Mouse (Mus musculus) hindbrain, embryonic 13.5 days (tissue): ENCODE data around the gene Rabif. TPM values are rescaled to one million over a fixed set of nuclear protein-coding genes. Genes with fewer than 3 reads are reported as not detected.

ENCODE experiments used
- ATAC-seq: fragments of 200-750 bp; cut with Nextera tagmentation; 2 replicates; pipeline ENCODE4 v1.8.0; 2017; ENCODE audit warnings: moderate TSS enrichment; ENCODE audit not compliant: low FRiP score
- H3K27ac ChIP-seq: fragments of 300-500 bp; sonication (generic); 2 replicates; pipeline ENCODE4 v1.5.1; 2015; ENCODE audit warnings: inconsistent platforms, mild to moderate bottlenecking, moderate library complexity
- H3K27me3 ChIP-seq: fragments of 300-500 bp; sonication (generic); 2 replicates; pipeline ENCODE4 v1.6.1; 2015; ENCODE audit warnings: mild to moderate bottlenecking, inconsistent platforms
- H3K36me3 ChIP-seq: fragments of 300-500 bp; sonication (generic); 2 replicates; pipeline ENCODE4 v1.6.1; 2015; ENCODE audit warnings: mild to moderate bottlenecking, inconsistent platforms
- H3K4me1 ChIP-seq: fragments of 300-500 bp; sonication (generic); replicated peaks from 2 replicates; pipeline ENCODE4 v1.6.1; 2015; ENCODE audit warnings: inconsistent platforms
- H3K4me2 ChIP-seq: fragments of 300-500 bp; sonication (generic); 2 replicates; pipeline ENCODE4 v1.6.1; 2015; ENCODE audit warnings: inconsistent platforms, mild to moderate bottlenecking, moderate library complexity
- H3K4me3 ChIP-seq: fragments of 300-500 bp; sonication (generic); 2 replicates; pipeline ENCODE4 v1.5.1; 2015; ENCODE audit warnings: mild to moderate bottlenecking, inconsistent platforms
- H3K9ac ChIP-seq: fragments of 300-500 bp; sonication (generic); 2 replicates; pipeline ENCODE4 v1.6.1; 2015; ENCODE audit warnings: mild to moderate bottlenecking, inconsistent platforms
- H3K9me3 ChIP-seq: fragments of 300-500 bp; sonication (generic); 2 replicates; pipeline ENCODE4 v1.6.1; 2016; ENCODE audit warnings: inconsistent platforms
- WGBS: fragments of 180-500 bp; shearing (Covaris S2); methylation state at CpG from one replicate; pipeline ENCODE4 v1.1.7; 2015; 5-methylcytosine and 5-hydroxymethylcytosine counted together
- polyA plus RNA-seq: library from polyadenylated mRNA; unstranded; fragments of >200 nt; fragmentation: Nextera tagmentation; extraction: Ambion mirVana; gene quantifications from 2 replicates; pipeline ENCODE4 v1.2.1, GENCODE M21; 2015

Gene Rabif
- polyA plus RNA-seq, 1 experiment from 2014 or later, result 62.9 TPM

DNA sequence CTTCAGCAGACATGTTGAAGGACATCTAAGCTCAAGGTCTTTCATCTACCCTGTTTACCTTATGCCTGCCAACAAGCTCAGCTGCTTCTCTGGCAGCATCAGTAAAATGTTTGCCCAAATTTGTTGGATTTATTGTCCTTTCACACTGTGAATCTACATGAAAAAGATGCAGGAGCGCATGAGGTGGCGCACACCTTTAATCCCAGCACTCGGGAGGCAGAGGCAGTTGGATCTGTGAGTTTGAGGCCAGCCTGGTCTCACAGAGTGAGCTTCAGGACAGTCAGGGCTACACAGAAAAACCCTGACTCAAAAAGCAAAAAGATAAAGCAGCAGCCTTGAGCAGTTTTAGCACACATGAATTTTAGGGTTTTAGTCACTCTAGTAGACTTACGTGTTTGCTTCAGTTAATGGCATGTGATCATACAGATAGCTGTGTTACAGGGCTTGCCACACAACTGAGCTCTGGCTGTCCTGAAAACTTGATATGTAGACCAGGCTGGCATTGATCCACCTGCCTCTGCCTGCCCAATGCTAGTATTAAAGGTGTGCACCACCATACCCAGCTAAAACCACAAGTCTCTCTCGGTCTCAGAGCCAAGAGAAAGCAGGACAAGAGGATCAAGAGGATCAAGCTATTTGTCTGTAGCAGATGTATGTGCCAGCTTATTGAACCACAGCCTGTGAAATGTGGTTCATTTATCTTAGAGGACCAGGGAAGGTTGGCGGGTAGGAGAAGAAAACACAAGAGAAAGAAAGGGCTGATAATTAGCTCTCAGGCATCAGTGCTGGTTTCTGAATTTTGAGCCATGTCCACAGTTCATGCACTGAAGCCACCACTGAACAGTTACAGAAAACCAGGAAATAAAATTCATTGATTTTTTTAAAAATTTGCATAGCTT lies 3.3 kb upstream of the Rabif start:
- no peak overlapping the region for H3K27ac ChIP-seq
- WGBS, result 92% methylated on average over 6 of the region's 6 CpGs
- H3K4me3 ChIP-seq, result no peak overlapping the region
- H3K9me3 ChIP-seq, result no peaks in the 10 kb centered on the region
- H3K4me1 ChIP-seq, result peaks cover 16% of the 10 kb centered on the region
- peaks cover 41% of the 10 kb centered on the region for H3K36me3 ChIP-seq
- ATAC-seq, result no peak
- no peak overlapping the region for H3K4me2 ChIP-seq
- H3K9ac ChIP-seq, result no peak overlapping the region
- H3K27me3 ChIP-seq, result no peaks in the 10 kb centered on the region

DNA sequence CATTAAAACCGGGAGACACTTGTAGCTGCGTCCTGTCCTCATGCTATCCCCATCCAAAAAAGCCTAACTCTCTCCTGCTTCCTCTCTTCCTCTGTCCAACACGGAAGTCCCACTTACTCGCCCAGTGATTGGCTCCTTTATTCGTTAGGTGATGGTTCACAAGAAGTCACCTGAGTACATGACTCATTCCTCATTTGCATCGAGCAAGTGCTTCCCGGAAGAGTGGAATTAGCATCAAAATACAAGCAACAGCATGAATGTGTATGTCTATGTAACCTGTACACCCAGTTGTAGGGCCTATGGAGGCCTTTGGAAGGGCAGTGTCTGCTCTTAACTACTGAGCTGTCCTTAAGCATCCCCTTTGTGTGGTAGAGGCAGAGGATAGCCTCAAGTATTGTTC lies 2.2 kb upstream of the Rabif start:
- Histone ChIP-seq H3K9ac (no peak overlapping the region), H3K9me3 (no peaks in the 10 kb centered on the region), H3K27me3 (no peaks in the 10 kb centered on the region), H3K4me2 (no peak overlapping the region), H3K4me1 (peaks cover 19% of the 10 kb centered on the region), H3K36me3 (peaks cover 40% of the 10 kb centered on the region), H3K27ac (no peak overlapping the region), H3K4me3 (no peak overlapping the region)
- 79% methylated on average over 7 of the region's 7 CpGs for WGBS
- ATAC-seq, result no peak

DNA sequence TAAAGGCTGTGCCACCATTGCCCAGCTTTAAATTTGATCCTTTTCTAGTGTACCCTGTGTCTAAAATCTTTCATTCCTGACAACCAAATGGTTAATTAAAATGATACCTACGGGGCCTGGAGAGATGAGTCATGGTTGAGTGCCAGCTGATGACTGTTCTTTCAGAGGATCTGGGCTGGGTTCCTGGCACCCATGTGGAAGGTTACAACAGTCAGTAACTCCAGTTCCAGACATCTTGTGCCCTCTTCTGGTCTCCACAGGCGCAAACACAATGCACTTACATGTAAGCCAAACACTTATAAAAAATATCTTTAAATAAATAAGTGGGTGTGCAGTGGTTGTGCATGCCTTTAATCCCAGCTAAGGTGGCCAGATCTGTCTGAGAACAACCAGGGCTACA lies 952 bp upstream of the Rabif start:
- Histone ChIP-seq H3K27me3 (no peaks in the 10 kb centered on the region), H3K9me3 (no peaks in the 10 kb centered on the region), H3K36me3 (peaks cover 30% of the 10 kb centered on the region), H3K4me2 (peak overlapping the region; percentile 63; the same call in 1 of the 2 replicates), H3K9ac (0 out of 2 replicates have a peak overlapping the region, but pooled peaks have one; percentile 66), H3K27ac (no peak overlapping the region), H3K4me1 (peaks cover 19% of the 10 kb centered on the region), H3K4me3 (peak overlapping the region; percentile 62)
- 85% methylated on average over 2 of the region's 2 CpGs for WGBS
- ATAC-seq, result no peak

DNA sequence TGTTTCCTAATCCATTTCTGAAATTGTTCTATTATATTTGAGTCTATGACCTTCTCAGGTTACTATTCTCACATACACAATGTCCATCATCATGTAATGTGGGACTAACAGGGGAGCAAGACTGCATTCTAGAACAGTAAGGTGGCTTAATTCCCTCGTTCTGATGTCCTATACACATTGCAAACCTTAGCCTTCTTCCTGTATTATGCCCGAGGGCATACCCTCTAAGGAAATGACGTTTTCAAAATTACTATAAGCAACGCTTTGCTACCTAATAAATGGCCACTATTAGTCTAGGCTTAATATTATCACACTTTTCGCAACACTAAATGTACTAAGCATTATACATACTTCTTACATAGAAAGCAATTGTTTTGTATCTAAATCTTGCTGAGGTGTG lies 492 bp upstream of the Rabif start:
- Histone ChIP-seq H3K27ac (peak overlapping the region; percentile 84), H3K36me3 (peaks cover 28% of the 10 kb centered on the region), H3K27me3 (no peaks in the 10 kb centered on the region), H3K9me3 (no peaks in the 10 kb centered on the region), H3K9ac (peak overlapping the region; percentile 66), H3K4me3 (peak overlapping the region; percentile 62), H3K4me2 (peak overlapping the region; percentile 63), H3K4me1 (peaks cover 19% of the 10 kb centered on the region)
- 26% methylated on average over 5 of the region's 5 CpGs for WGBS
- peak; percentile 7; the same call in 1 of the 2 replicates for ATAC-seq

DNA sequence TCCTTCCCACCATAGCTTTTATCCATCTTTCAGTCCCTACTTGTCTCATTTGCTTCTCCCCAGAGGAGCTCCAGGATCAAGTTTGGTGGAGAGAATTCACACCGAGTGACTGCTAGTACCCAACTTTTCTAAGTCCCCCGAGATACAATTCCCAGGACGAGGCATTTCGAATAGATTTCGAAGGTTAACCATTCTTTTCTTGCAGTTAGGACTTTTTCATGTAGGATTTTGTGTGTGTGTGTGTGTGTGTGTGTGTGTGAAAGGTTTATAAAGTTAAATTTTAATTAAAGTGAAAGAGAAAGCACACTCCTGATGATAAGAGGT lies 730 bp downstream of the Rabif start:
- peak overlapping the region; percentile 86 for H3K27ac ChIP-seq
- H3K4me2 ChIP-seq, result peak overlapping the region; percentile 63
- H3K27me3 ChIP-seq, result no peaks in the 10 kb centered on the region
- H3K9ac ChIP-seq, result peak overlapping the region; percentile 67
- 18% methylated on average over 5 of the region's 5 CpGs for WGBS
- H3K4me1 ChIP-seq, result peaks cover 19% of the 10 kb centered on the region
- ATAC-seq, result no peak
- H3K4me3 ChIP-seq, result peak overlapping the region; percentile 62
- no peaks in the 10 kb centered on the region for H3K9me3 ChIP-seq
- H3K36me3 ChIP-seq, result peaks cover 15% of the 10 kb centered on the region

DNA sequence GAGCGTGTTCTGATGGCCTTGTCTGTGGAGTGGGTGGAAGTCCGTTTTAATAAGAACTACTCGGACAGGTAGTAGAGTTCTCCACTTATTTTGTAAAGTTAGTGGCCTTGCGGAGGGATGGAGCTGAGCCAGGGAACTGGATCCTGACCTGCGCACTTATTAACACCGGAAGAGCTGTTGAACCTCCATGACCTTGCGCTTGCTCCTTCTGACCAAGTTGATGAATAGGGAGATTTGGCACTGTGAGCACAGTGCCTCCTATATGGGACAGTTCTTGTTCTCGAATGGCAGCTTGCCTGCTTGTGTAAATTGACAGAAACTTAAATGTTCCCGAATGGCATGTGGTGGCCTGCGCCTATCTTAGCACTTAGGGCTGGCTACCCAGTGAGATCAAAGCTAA lies 1.5 kb downstream of the Rabif start:
- Histone ChIP-seq H3K4me2 (peak overlapping the region; percentile 63), H3K27ac (no peak overlapping the region), H3K27me3 (no peaks in the 10 kb centered on the region), H3K4me3 (no peak overlapping the region), H3K9ac (0 out of 2 replicates have a peak overlapping the region, but pooled peaks have one; percentile 67), H3K36me3 (peaks cover 7% of the 10 kb centered on the region), H3K9me3 (no peaks in the 10 kb centered on the region), H3K4me1 (peaks cover 19% of the 10 kb centered on the region)
- 92% methylated on average over 10 of the region's 10 CpGs for WGBS
- no peak for ATAC-seq

DNA sequence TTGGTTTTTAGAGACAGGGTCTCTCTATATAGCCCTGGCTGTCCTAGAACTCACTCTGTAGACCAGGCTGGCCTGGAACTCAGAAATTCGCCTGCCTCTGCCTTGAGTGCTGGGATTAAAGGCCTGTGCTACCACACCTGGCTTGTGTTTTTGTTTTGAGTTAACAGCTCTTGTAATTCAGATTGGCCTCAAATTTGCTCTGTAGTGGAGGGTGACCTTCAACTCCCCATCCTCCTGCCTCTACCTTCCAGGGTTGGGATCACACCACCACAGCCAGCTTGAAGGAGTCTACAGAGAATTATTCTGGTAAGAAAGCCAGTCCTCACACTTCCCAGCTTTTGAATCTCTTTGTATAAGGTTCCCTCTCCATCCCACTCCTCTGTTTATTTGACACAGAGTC lies 6.5 kb downstream of the Rabif start:
- 94% methylated on average over 1 of the region's 1 CpGs for WGBS
- Histone ChIP-seq H3K27me3 (no peaks in the 10 kb centered on the region), H3K4me2 (no peak overlapping the region), H3K4me3 (no peak overlapping the region), H3K36me3 (peaks cover 38% of the 10 kb centered on the region), H3K9me3 (no peaks in the 10 kb centered on the region), H3K27ac (no peak overlapping the region), H3K9ac (no peak overlapping the region), H3K4me1 (peaks cover 5% of the 10 kb centered on the region)
- no peak for ATAC-seq

DNA sequence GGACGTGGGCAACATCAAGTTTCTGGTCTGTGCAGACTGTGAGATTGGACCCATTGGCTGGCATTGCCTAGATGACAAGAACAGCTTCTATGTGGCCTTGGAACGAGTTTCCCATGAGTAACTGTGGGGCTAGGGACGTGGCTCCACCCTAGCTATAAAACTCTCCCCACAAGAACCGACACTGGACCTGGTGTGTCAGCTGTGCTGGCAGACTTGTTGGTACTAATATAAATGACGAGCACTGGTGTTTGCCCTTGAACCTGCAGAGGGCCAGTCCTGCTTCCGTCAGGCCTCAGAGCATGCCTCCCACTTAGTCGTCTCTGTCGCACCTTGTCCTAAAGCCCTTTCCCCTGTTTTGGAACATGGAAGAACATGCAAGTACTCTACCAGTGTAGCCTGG lies 11.8 kb downstream of the Rabif start:
- Histone ChIP-seq H3K27me3 (no peaks in the 10 kb centered on the region), H3K9ac (no peak overlapping the region), H3K9me3 (no peaks in the 10 kb centered on the region), H3K4me2 (no peak overlapping the region), H3K36me3 (peaks cover 64% of the 10 kb centered on the region), H3K27ac (no peak overlapping the region), H3K4me3 (no peak overlapping the region), H3K4me1 (no peaks in the 10 kb centered on the region)
- no peak for ATAC-seq
- WGBS, result 95% methylated on average over 8 of the region's 8 CpGs

DNA sequence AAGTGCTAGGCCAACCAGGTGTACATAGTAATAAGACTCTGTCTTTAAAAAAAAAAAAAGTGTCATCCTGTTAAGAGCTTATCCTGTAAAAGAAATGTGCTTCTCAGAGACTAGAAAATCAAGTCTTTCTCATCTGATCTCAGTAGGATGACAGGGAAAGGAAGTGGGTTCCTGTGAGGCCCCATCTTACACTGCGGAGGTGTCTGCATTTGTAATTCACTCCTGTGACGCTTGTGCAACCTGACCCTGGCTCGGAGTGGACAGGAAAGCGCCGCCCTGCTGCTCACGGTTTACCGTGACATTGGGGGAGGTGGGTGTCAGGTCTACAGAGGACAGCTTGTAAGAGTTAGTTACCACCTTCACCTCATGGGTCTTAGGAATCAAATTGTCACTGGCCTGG lies 15.6 kb downstream of the Rabif start:
- H3K4me1 ChIP-seq, result peaks cover 23% of the 10 kb centered on the region
- no peak overlapping the region for H3K9ac ChIP-seq
- H3K36me3 ChIP-seq, result peaks cover 42% of the 10 kb centered on the region
- H3K27ac ChIP-seq, result no peak overlapping the region
- H3K9me3 ChIP-seq, result no peaks in the 10 kb centered on the region
- no peak for ATAC-seq
- H3K4me2 ChIP-seq, result no peak overlapping the region
- 63% methylated on average over 7 of the region's 7 CpGs for WGBS
- H3K4me3 ChIP-seq, result no peak overlapping the region
- peaks cover 29% of the 10 kb centered on the region for H3K27me3 ChIP-seq

DNA sequence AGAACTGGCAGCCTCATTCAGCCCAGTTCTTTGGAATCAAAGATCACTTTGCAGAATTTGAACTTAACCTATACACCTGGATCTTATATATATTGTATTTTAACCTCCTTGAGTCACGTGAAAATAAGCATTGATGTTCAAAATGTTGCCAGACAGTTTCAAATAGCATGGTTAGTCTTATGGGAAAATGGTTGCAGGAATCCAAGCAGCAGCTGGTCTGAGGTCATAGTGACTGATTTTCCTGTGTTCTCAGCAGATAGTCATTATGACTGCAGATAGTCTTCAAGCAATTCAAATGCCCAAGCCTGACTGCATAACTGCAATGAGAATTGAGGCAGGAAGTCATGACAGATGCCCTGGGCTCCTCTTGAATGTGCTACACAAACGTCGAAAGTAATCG lies 17.7 kb downstream of the Rabif start:
- ATAC-seq, result peak; percentile 41; the same call in 1 of the 2 replicates

DNA sequence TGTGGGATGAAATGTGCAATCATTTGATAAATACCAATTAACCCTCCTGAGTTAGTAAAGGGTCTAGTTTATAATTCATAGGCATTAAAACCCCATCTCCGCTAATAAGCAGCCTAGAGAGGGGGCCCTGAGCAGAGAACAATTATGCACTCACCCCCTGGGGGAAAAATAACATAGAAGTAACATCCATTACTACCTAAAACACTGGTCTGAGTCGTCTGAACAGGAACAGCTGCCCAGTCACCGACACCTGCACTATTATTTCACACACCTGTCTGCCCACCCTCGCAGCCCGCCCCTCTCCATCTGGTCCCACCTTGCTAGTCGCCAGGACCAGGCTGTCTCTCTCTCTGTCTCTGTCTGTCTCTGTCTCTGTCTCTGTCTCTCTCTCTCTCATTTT lies 18.1 kb downstream of the Rabif start:
- no peak overlapping the region for H3K27ac ChIP-seq
- peaks cover 17% of the 10 kb centered on the region for H3K36me3 ChIP-seq
- H3K27me3 ChIP-seq, result peaks cover 33% of the 10 kb centered on the region
- no peak overlapping the region for H3K4me3 ChIP-seq
- no peaks in the 10 kb centered on the region for H3K9me3 ChIP-seq
- 42% methylated on average over 6 of the region's 6 CpGs for WGBS
- peak; percentile 41; the same call in 1 of the 2 replicates for ATAC-seq
- no peak overlapping the region for H3K4me2 ChIP-seq
- peaks cover 32% of the 10 kb centered on the region for H3K4me1 ChIP-seq
- no peak overlapping the region for H3K9ac ChIP-seq

More for the DNA sequence above, 17.7 kb downstream of the Rabif start:
- H3K4me3 ChIP-seq, result no peak overlapping the region
- H3K9me3 ChIP-seq, result no peaks in the 10 kb centered on the region
- no peak overlapping the region for H3K9ac ChIP-seq
- peaks cover 21% of the 10 kb centered on the region for H3K36me3 ChIP-seq
- no peak overlapping the region for H3K4me2 ChIP-seq
- H3K27ac ChIP-seq, result no peak overlapping the region
- H3K27me3 ChIP-seq, result peaks cover 33% of the 10 kb centered on the region
- peaks cover 32% of the 10 kb centered on the region for H3K4me1 ChIP-seq
- 40% methylated on average over 4 of the region's 4 CpGs for WGBS

DNA sequence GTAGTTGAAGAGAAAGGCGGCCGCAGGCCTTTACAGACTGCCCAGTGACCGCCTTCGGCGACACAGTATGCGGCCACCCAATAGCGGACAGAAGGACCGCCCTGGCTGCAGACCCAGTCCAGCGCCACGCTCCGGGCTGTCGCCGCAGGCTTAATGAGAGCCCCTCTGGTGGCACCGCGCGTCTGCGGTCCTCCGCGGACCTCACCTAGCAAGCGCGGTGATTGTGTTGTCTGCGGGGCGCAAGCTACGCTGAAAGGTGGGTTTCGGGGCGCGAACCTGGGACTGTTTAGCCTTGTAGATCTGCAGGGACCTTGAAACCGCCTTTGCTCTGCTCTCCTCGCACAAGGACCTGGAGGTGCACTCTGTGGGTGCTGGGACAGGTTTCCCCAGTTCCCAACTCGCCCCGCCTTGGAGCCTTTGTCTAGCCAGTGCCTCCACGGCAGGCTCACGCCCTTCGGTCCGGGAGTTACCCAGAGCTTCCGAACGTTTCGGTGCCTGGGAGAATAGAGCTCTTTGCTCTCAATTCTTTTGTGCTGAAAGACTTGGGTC lies 18.9 kb downstream of the Rabif start:
- ATAC-seq, result no peak
- Histone ChIP-seq H3K4me1 (peaks cover 32% of the 10 kb centered on the region), H3K4me2 (peak overlapping the region; percentile 59), H3K27ac (no peak overlapping the region), H3K4me3 (peak overlapping the region; percentile 35), H3K9ac (peak overlapping the region; percentile 66), H3K36me3 (peaks cover 9% of the 10 kb centered on the region), H3K9me3 (no peaks in the 10 kb centered on the region), H3K27me3 (peaks cover 33% of the 10 kb centered on the region)
- WGBS, result under 1% methylated on average over 38 of the region's 38 CpGs
